Mouse (Mus musculus) right cerebral cortex, postnatal 4 days (tissue): ENCODE data around the gene Ero1l.
A peak's percentile ranks its signal among the peaks of the same experiment; 100 is the strongest.

ENCODE experiments used
- DNase-seq: peaks from one replicate; pipeline ENCODE4 v3.0.0-alpha.2; 2022

The Ero1l gene

DNA sequence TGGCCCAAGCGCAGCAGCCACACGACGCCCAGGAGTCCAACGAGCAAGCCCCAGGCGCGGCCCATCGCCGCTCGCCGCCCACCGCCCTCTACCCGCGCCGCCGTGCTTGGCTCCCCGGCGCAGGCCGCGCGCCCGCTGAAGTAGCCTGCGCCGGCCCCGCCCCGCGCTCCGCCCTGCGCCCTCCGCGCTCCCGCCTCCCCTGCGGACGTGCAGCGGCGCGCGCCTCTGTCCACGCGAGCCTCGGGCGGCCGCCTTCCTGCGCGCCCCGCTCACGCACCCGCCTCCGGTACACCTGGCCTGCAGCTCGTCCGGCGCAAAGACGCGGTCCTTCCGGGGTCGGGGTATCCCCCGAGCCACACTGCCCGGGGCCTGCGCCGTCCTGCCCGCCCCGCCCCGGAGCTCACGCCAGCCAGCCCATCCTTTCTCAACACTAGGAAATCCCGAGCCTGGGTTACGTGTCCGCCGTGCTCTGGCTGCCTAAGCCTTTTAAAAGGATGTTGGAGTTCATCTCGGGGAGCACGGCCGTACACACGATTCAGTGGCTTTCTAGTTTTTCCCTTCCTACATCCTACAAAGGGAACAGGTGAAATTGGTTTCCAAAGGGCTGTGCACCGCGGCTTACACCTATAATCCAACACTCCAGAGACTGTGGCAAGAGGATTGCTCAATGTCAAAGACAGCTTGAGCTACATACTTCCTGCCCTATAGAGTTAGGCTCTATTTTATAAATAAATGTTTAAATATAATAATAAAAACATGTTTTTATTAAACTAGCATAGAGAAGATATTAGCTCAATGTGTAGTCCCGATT, at the start of gene Ero1l:
TSS of gene Ero1l (minus strand) at position 346 of the 811 bp plus-strand sequence.
- peak; percentile 80 for DNase-seq

GRCm38 (mm10) chr14:45365196-45365587, 46.6 kb upstream of the Ero1l start:
- DNase-seq = no peak

- peak; percentile 15 for DNase-seq
These were observed 45.9 kb upstream of the Ero1l start for GRCm38 (mm10) chr14:45364211-45365195.

- DNase-seq = peak; percentile 93
These were observed 32.6 kb upstream of the Ero1l start, which contains the start of gene Styx for GRCm38 (mm10) chr14:45350931-45351859. Gene Styx (plus strand): TSS chr14:45351093.

DNA sequence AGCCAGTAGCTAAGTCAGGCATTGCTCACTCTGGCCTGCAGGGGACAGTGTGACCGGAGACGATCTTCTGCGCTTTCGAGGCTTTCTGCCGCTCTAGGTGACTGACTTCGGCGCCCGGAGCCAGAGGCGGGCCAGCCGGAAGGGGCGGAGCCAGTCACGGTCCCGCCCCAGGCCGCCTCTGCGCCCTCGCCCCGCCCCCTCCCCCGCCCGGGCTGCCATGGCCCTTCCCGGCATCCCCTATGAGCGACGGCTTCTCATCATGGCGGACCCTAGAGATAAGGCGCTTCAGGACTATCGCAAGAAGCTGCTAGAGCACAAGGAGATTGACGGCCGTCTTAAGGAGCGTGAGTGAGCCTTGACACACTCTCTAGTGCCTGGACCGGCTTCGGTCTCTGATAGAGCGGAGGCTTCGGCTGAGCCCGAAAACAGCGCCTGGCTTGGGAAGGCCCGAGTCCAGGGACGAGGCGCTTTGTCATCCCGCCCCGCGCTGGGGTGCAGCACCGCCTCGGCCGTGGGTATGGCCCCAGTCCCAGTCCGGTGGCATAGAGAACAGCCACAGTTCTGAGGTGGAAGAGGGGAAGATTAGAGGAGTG, 11.1 kb upstream of the Ero1l start, which contains the start of gene Psmc6:
TSS of gene Psmc6 (plus strand) at position 200 of the 593 bp plus-strand sequence.
- DNase-seq = peak; percentile 90

- no peak for DNase-seq
These were observed 10.5 kb upstream of the Ero1l start for GRCm38 (mm10) chr14:45329018-45329588.

DNA sequence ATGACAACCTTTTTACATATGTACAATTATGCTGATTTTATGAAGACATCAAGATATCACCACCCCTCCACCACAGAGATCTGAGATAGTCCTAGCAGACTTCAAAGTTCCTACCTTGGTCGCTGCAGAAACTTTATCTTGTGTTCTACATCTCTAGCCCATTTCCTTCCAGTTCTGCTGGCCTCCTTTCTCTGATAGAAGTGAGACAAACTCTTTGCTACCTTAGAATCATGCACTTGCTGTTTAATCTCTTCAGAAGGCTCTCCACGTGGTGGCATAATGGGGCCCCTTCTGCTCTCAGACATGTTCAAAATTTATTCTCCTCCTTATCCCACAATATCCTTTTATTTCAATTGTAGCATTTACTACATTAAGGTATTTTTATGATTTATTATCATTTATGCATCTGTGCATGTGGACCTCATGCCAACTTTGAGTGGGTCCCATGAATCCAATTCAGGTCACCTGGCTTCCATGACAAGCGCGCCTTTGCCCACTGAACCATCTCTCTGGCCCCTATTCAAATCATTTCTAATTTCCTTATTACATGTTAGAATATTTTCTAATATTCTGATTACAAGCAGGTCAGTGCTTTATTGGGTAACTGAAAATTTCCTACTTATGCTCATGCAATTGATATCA, 9.6 kb upstream of the Ero1l start:
- no peak for DNase-seq

- no peak for DNase-seq
These were observed 6.9 kb upstream of the Ero1l start for GRCm38 (mm10) chr14:45325471-45325870.

DNA sequence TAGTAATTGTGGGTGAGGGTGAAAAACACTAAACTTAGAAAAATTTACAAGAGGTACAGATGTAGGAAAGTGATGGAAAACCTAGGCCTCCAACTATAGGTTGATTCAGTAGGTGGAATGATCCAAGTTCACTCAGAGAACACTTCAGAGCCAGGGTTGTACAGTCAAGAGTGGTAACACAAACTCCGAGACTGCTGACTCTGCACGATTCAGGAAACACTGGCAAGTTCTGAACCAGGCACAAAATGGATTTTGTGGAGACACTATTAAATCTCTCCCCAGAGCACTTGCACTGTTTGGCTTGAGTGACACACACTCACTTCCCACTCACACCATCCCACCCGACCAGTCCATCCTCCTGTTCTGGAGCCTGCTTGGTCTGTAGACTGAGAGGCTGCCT, 4.7 kb upstream of the Ero1l start:
- DNase-seq = no peak

DNA sequence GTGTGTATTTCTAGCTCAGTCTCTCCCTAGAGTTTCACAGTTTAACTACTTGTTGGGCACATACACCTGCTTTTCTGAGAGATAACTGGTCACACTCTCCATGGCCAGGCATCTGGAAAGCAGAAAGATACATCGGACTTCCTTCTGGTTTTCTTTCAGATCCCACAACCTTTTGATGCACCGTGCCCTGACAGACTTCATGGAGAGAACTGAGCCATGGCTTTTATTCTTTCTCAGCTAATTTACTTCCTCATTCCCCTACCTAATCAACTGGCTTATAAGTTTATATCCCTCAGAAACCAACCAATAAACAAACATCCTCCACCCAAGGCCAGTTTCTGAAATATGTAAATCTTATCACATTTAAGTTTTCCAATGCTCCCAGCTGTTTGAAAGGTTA, 3.9 kb upstream of the Ero1l start:
- no peak for DNase-seq

DNA sequence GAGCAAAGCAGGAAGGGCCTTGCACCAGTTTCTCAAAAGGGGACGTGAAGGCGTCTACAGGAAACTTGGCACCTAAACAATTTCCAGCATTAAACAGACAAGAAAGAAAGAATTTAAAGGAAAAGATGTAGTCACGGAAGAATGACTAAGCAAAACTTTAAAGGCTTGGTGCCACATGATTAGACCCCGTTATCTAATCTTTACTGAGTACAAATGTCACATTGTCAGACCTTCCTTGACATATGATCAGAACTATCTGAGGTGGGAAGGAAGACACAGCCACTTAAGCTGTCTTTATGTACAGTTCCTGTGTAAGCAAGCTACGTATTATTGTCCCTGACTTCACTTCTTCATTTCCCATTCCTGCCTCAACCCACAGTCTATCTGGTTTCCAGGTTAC, 3.1 kb upstream of the Ero1l start:
- DNase-seq = no peak

- no peak for DNase-seq
These were observed 2.5 kb upstream of the Ero1l start for GRCm38 (mm10) chr14:45321067-45321466.

GRCm38 (mm10) chr14:45320111-45320510, 1.5 kb upstream of the Ero1l start:
- no peak for DNase-seq

GRCm38 (mm10) chr14:45319237-45319610, 653 bp upstream of the Ero1l start:
- no peak for DNase-seq

DNA sequence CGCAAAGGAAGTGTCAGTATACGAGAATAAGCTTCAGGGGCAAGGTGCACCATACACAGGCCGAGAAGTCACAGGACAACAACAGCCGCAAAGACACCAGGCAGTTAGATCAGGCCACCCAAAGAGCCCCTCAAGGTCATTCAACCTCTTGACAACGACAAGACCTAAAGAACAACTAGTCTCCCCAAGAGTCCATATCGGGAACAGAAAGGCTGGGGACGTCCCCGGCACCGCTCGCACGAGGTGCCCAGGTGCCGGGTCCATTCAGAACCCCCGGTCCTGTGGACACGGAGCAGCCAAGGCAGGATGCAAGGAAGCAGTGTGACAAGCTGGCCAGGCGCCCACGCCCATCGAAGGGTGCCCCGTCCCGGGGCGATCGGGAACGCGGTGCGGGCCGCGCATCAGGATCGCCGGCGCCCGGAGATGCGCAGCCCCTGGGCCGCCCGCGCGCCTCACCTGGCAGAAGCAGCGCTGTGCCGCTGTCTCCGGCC, 605 bp downstream of the Ero1l start:
- DNase-seq = peak; percentile 62

- DNase-seq = no peak
These were observed 1.6 kb downstream of the Ero1l start for GRCm38 (mm10) chr14:45316927-45317326.

DNA sequence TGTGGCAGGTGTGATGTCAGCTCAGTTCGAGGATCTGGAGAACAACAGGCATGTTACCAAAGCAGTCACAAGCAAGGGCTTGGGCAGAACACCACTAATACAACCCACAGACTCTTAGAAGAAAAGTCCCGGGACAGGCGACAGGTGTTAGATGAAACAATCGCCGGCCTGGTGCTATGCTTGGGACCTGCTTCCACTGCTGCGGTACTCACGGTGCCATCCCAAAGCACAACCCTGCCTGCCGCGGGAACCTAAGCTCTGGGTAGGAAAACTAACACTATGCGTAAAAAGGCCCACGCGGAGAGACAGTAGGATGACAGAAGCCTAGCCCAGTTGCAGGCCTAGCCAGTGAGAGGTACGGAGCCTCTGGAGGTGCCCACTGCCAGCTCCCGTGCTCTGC, 8.5 kb downstream of the Ero1l start:
- no peak for DNase-seq

- peak; percentile 31 for DNase-seq
These were observed 8.9 kb downstream of the Ero1l start for GRCm38 (mm10) chr14:45309646-45310045.

- DNase-seq = no peak
These were observed 10.8 kb downstream of the Ero1l start for GRCm38 (mm10) chr14:45307630-45308328.

GRCm38 (mm10) chr14:45305852-45306251, 12.7 kb downstream of the Ero1l start:
- no peak for DNase-seq
